Mouse (Mus musculus) MEL (cell line): ENCODE results near the gene Unc13d.

ENCODE experiments used
- CTCF ChIP-seq, 3 experiments: IDR thresholded peaks in 2 of 3; conservative IDR thresholded peaks in 1 of 3; 2 replicates each; pipeline ENCODE4 v1.5.1; 2011 to 2012; ENCODE audit warnings: low read length in 3 of 3, low read depth in 2 of 3, mild to moderate bottlenecking in 2 of 3, improper control_type of control experiment in 1 of 3, inconsistent platforms in 1 of 3, mixed read lengths in 1 of 3, moderate library complexity in 1 of 3; ENCODE audit not compliant: control insufficient read depth in 1 of 3, insufficient read depth in 1 of 3, poor library complexity in 1 of 3, severe bottlenecking in 1 of 3
- EP300 ChIP-seq, 2 experiments: IDR thresholded peaks; 2 replicates each; pipeline ENCODE4 v1.6.1; 2011; ENCODE audit warnings: improper control_type of control experiment in 2 of 2, low read length in 2 of 2, low read depth in 1 of 2, mild to moderate bottlenecking in 1 of 2
- KAT2A ChIP-seq: conservative IDR thresholded peaks from 2 replicates; pipeline ENCODE4 v1.6.1; 2012; ENCODE audit warnings: low read depth, low read length, improper control_type of control experiment, inconsistent platforms
- MAX ChIP-seq: IDR thresholded peaks from 2 replicates; pipeline ENCODE4 v1.6.1; 2011; ENCODE audit warnings: low read length, improper control_type of control experiment
- MAZ ChIP-seq: IDR thresholded peaks from 2 replicates; pipeline ENCODE4 v1.6.1; 2012; ENCODE audit warnings: low read depth, mild to moderate bottlenecking, inconsistent platforms, low read length, improper control_type of control experiment
- POLR2A ChIP-seq, 2 experiments: IDR thresholded peaks; 2 replicates each; pipeline ENCODE4 v1.6.1; 2011 to 2012; ENCODE audit warnings: low read length in 2 of 2, mild to moderate bottlenecking in 2 of 2, control low read depth in 1 of 2, improper control_type of control experiment in 1 of 2, low read depth in 1 of 2, moderate library complexity in 1 of 2; ENCODE audit not compliant: control insufficient read depth in 1 of 2, insufficient read depth in 1 of 2, poor library complexity in 1 of 2
- SMC3 ChIP-seq: IDR thresholded peaks from 2 replicates; pipeline ENCODE4 v1.6.1; 2011; ENCODE audit warnings: low read depth, low read length, improper control_type of control experiment
- TCF12 ChIP-seq: IDR thresholded peaks from 2 replicates; pipeline ENCODE4 v1.6.1; 2014; ENCODE audit warnings: low read depth, mild to moderate bottlenecking, inconsistent platforms, low read length, improper control_type of control experiment, moderate library complexity
- ZC3H11A ChIP-seq: IDR thresholded peaks from 2 replicates; pipeline ENCODE4 v1.6.1; 2012; ENCODE audit warnings: low read depth, mild to moderate bottlenecking, inconsistent platforms, low read length, improper control_type of control experiment

- TF ChIP-seq CTCF (IDR thresholded peaks at IDR 0.05 in 2 of 3, conservative IDR thresholded peaks at IDR 0.05 in 1 of 3; ENCODE audit: control insufficient read depth in 1 of 3, insufficient read depth in 1 of 3, low read depth in 2 of 3, low read length in 3 of 3, poor library complexity in 1 of 3, severe bottlenecking in 1 of 3) (no peak), POLR2A (IDR thresholded peaks at IDR 0.05; ENCODE audit: control insufficient read depth in 1 of 2, insufficient read depth in 1 of 2, low read depth in 1 of 2, low read length in 2 of 2, poor library complexity in 1 of 2) (no peak), TCF12 (no peak), ZC3H11A (no peak), MAZ (no peak), MAX (no peak), SMC3 (no peak), KAT2A (no peak), EP300 (IDR thresholded peaks at IDR 0.05; ENCODE audit: low read depth in 1 of 2, low read length in 2 of 2) (no peak)
Measured at GRCm38 (mm10) chr11:116110131-116110530, 32.4 kb upstream of the Unc13d start.
